Mouse (Mus musculus): ENCODE data around the gene Csnk2b.

DNA sequence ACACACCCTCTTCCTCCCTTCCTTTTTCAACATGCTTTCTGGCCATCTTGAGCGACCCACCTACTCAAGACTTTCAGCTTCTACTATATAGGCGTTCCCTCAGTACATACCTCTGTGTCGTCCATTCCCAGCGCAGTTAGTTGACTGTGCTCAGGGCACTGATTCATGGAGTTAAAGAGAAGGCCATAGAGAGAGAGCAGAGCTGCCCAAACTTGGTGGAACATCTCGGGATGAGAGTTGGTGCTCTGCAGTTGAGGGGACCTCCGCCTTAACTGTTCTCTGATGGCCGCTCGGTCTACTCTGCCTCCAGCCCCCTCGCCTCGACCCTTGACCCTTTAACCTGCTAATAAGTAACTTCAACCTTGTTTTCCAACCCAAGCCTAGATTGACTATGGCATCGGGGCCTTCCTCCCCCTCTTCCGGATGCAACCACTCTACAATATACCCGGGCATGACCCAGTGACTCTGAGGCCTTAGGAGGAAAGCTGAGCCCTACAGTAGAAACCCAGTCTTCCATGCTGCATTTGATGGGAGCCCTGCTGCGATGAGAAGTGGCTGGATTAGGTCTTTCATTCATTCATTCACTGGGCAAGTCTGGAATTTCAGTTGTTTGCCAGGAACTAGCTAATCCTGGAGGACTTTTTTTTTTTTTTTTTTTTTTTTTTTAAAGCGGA, 9.8 kb upstream of the Csnk2b start, which contains the start of gene Apom:
- TF ChIP-seq CTCF (IDR thresholded peaks at IDR 0.05; ENCODE audit: borderline replicate concordance, extremely low read depth, insufficient read depth, insufficient read length) = no peak
- no peak for TF ChIP-seq POLR2A (IDR thresholded peaks at IDR 0.05; ENCODE audit: borderline replicate concordance, extremely low read depth, insufficient read depth, insufficient read length, poor library complexity, severe bottlenecking)

All from brain, embryonic 14.5 days (tissue).